Mouse (Mus musculus): ENCODE results near the gene Kcnq2. TPM values are rescaled to one million over a fixed set of nuclear protein-coding genes. Genes with fewer than 3 reads are reported as not detected.

The Kcnq2 gene
- polyA plus RNA-seq, 1 experiment from 2014 or later: 45.8 TPM

GRCm38 (mm10) chr2:181038644-181039355, 96.3 kb downstream of the Kcnq2 start:
- H3K27ac ChIP-seq (replicated peaks): peak overlapping the region; percentile 66
- ATAC-seq (ENCODE audit: low FRiP score): peak; percentile 42; the same call in 1 of the 2 replicates
- peak overlapping the region; percentile 67 for H3K9ac ChIP-seq (replicated peaks)
- peaks cover 8% of the 10 kb centered on the region for H3K27me3 ChIP-seq (replicated peaks)
- no peaks in the 10 kb centered on the region for H3K9me3 ChIP-seq (replicated peaks)
- WGBS: under 1% methylated on average over 54 of the region's 63 CpGs
- peaks cover 49% of the 10 kb centered on the region for H3K4me1 ChIP-seq
- peak overlapping the region; percentile 57 for H3K4me3 ChIP-seq (replicated peaks)
- H3K4me2 ChIP-seq: peak overlapping the region; percentile 90
- H3K36me3 ChIP-seq: no peaks in the 10 kb centered on the region

GRCm38 (mm10) chr2:181036561-181036960, 98.5 kb downstream of the Kcnq2 start:
- Histone ChIP-seq H3K27me3 (replicated peaks) (peaks cover 8% of the 10 kb centered on the region), H3K36me3 (peaks cover 7% of the 10 kb centered on the region; the same call in 1 of the 2 replicates), H3K4me1 (peaks cover 29% of the 10 kb centered on the region), H3K4me3 (replicated peaks) (no peak overlapping the region), H3K4me2 (0 out of 2 replicates have a peak overlapping the region, but pooled peaks have one; percentile 90), H3K9ac (replicated peaks) (no peak overlapping the region), H3K27ac (replicated peaks) (no peak overlapping the region), H3K9me3 (replicated peaks) (no peaks in the 10 kb centered on the region)
- WGBS: 83% methylated on average over 6 of the region's 6 CpGs
- no peak for ATAC-seq (ENCODE audit: low FRiP score)

DNA sequence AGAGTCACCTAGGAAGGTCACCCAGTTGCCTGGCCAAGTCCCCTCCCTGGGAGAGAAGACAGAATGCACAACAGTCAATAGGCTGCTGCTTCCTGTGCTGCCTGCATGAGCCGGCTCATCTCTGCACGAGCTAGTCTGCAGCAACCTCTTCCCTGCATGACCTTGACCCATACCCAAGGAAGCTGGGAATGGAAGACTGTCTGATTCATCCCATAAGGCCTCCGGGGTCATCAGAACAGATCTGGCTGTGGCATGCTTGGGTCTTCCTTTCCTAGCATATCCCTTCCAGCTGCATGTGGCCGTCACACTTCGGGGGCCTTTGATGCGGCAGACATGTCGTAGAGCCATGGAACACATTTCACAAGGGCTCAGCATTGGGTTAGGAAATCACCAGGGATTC, 99.9 kb downstream of the Kcnq2 start:
- Histone ChIP-seq H3K27ac (replicated peaks) (no peak overlapping the region), H3K4me3 (replicated peaks) (no peak overlapping the region), H3K4me1 (peaks cover 28% of the 10 kb centered on the region), H3K4me2 (no peak overlapping the region), H3K36me3 (peaks cover 7% of the 10 kb centered on the region; the same call in 1 of the 2 replicates), H3K27me3 (replicated peaks) (peaks cover 4% of the 10 kb centered on the region; the same call in 1 of the 2 replicates), H3K9me3 (replicated peaks) (no peaks in the 10 kb centered on the region), H3K9ac (replicated peaks) (no peak overlapping the region)
- ATAC-seq (ENCODE audit: low FRiP score): no peak
- WGBS: 87% methylated on average over 7 of the region's 7 CpGs

GRCm38 (mm10) chr2:181033310-181033709, 101.8 kb downstream of the Kcnq2 start:
- Histone ChIP-seq H3K4me1 (peaks cover 16% of the 10 kb centered on the region), H3K4me2 (no peak overlapping the region), H3K36me3 (peaks cover 17% of the 10 kb centered on the region), H3K9me3 (replicated peaks) (no peaks in the 10 kb centered on the region), H3K9ac (replicated peaks) (no peak overlapping the region), H3K27ac (replicated peaks) (no peak overlapping the region), H3K27me3 (replicated peaks) (peaks cover 2% of the 10 kb centered on the region; the same call in 1 of the 2 replicates), H3K4me3 (replicated peaks) (no peak overlapping the region)
- 63% methylated on average over 6 of the region's 6 CpGs for WGBS
- ATAC-seq (ENCODE audit: low FRiP score): no peak

DNA sequence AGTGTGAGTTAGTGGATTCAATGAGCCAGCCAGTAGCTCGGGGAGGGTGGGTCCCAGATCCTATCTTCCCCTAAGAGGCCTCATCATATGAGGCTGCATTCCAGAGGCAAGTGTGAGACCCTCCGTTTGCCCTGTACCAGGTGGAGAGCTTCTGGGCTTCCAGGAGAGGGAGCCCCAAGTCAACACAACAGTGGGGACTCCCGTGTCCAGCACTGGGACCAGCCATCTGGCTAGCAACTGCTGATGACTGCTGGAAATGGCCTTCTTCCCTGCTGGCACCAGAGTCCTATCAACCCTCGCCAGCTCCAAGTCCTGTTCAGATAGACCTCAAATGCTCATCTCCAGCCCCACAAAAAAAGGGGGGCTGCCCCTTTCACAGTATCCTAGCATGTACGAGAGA, 102.7 kb downstream of the Kcnq2 start:
- WGBS: 44% methylated on average over 5 of the region's 5 CpGs
- H3K27ac ChIP-seq (replicated peaks): no peak overlapping the region
- H3K27me3 ChIP-seq (replicated peaks): peaks cover 2% of the 10 kb centered on the region; the same call in 1 of the 2 replicates
- H3K4me3 ChIP-seq (replicated peaks): no peak overlapping the region
- no peak overlapping the region for H3K4me2 ChIP-seq
- peaks cover 7% of the 10 kb centered on the region for H3K4me1 ChIP-seq
- peaks cover 23% of the 10 kb centered on the region for H3K36me3 ChIP-seq
- no peaks in the 10 kb centered on the region for H3K9me3 ChIP-seq (replicated peaks)
- H3K9ac ChIP-seq (replicated peaks): 0 out of 2 replicates have a peak overlapping the region, but pooled peaks have one; percentile 5
- ATAC-seq (ENCODE audit: low FRiP score): no peak

- no peak overlapping the region for H3K27ac ChIP-seq (replicated peaks)
- peaks cover 8% of the 10 kb centered on the region; the same call in 1 of the 2 replicates for H3K4me1 ChIP-seq
- 83% methylated on average over 11 of the region's 11 CpGs for WGBS
- H3K9me3 ChIP-seq (replicated peaks): no peaks in the 10 kb centered on the region
- no peak overlapping the region for H3K9ac ChIP-seq (replicated peaks)
- H3K4me2 ChIP-seq: no peak overlapping the region
- no peak for ATAC-seq (ENCODE audit: low FRiP score)
- peaks cover 23% of the 10 kb centered on the region for H3K36me3 ChIP-seq
- H3K4me3 ChIP-seq (replicated peaks): no peak overlapping the region
- H3K27me3 ChIP-seq (replicated peaks): no peaks in the 10 kb centered on the region
Observed at GRCm38 (mm10) chr2:181031406-181031934, 103.6 kb downstream of the Kcnq2 start.

Other genes with a start within 250 kb of the Kcnq2 start
- 48.2 and 50.0 TPM in 2 replicates for gene Ythdf1, start 214.4 kb downstream of the Kcnq2 start, polyA plus RNA-seq (2015; fragmentation: Nextera tagmentation; extraction: Ambion mirVana)
- 0.20 TPM in 1 of 2 replicates, not detected in the other for gene Birc7, start 206.3 kb downstream of the Kcnq2 start, polyA plus RNA-seq (2015; fragmentation: Nextera tagmentation; extraction: Ambion mirVana)
- gene Nkain4, start 180.6 kb downstream of the Kcnq2 start, polyA plus RNA-seq (2015; fragmentation: Nextera tagmentation; extraction: Ambion mirVana): 89.0 and 91.1 TPM in 2 replicates
- gene Arfgap1, start 168.1 kb downstream of the Kcnq2 start, polyA plus RNA-seq (2015; fragmentation: Nextera tagmentation; extraction: Ambion mirVana): 114 and 124 TPM in 2 replicates
- gene Col20a1, start 148.8 kb downstream of the Kcnq2 start, polyA plus RNA-seq (2015; fragmentation: Nextera tagmentation; extraction: Ambion mirVana): 0.14 and 0.67 TPM in 2 replicates
- 38.9 and 47.4 TPM in 2 replicates for gene Chrna4, start 91.8 kb downstream of the Kcnq2 start, polyA plus RNA-seq (2015; fragmentation: Nextera tagmentation; extraction: Ambion mirVana)
- gene Eef1a2, start 21.7 kb upstream of the Kcnq2 start, polyA plus RNA-seq (2015; fragmentation: Nextera tagmentation; extraction: Ambion mirVana): 15.4 and 16.8 TPM in 2 replicates
- gene Ppdpf, start 51.9 kb upstream of the Kcnq2 start, polyA plus RNA-seq (2015; fragmentation: Nextera tagmentation; extraction: Ambion mirVana): 361 and 401 TPM in 2 replicates
- 0.05 TPM in 1 of 2 replicates, not detected in the other for gene Ptk6, start 67.5 kb upstream of the Kcnq2 start, polyA plus RNA-seq (2015; fragmentation: Nextera tagmentation; extraction: Ambion mirVana)
- gene Srms, start 77.9 kb upstream of the Kcnq2 start, polyA plus RNA-seq (2015; fragmentation: Nextera tagmentation; extraction: Ambion mirVana): 0.17 and 0.36 TPM in 2 replicates
- 0.20 and 0.22 TPM in 2 replicates for gene Fndc11, start 84.7 kb upstream of the Kcnq2 start, polyA plus RNA-seq (2015; fragmentation: Nextera tagmentation; extraction: Ambion mirVana)
- 0.37 and 0.91 TPM in 2 replicates for gene Helz2, start 106.7 kb upstream of the Kcnq2 start, polyA plus RNA-seq (2015; fragmentation: Nextera tagmentation; extraction: Ambion mirVana)
- 13.9 and 14.6 TPM in 2 replicates for gene Gmeb2, start 152.7 kb upstream of the Kcnq2 start, polyA plus RNA-seq (2015; fragmentation: Nextera tagmentation; extraction: Ambion mirVana)
- gene Stmn3, start 179.2 kb upstream of the Kcnq2 start, polyA plus RNA-seq (2015; fragmentation: Nextera tagmentation; extraction: Ambion mirVana): 1,381 and 1,726 TPM in 2 replicates
- 37.3 and 39.4 TPM in 2 replicates for gene Rtel1, start 184.4 kb upstream of the Kcnq2 start, polyA plus RNA-seq (2015; fragmentation: Nextera tagmentation; extraction: Ambion mirVana)
- gene Zgpat, start 229.6 kb upstream of the Kcnq2 start, polyA plus RNA-seq (2015; fragmentation: Nextera tagmentation; extraction: Ambion mirVana): 71.1 and 81.9 TPM in 2 replicates
- gene Arfrp1, start 230.1 kb upstream of the Kcnq2 start, polyA plus RNA-seq (2015; fragmentation: Nextera tagmentation; extraction: Ambion mirVana): 83.5 and 83.7 TPM in 2 replicates
- gene Lime1, start 244.8 kb upstream of the Kcnq2 start, polyA plus RNA-seq (2015; fragmentation: Nextera tagmentation; extraction: Ambion mirVana): 44.8 and 52.5 TPM in 2 replicates